Mouse (Mus musculus) CH12.LX (cell line): ENCODE results near the gene Spout1. TPM values are rescaled to one million over a fixed set of nuclear protein-coding genes. Genes with fewer than 3 reads are reported as not detected.

Experiments used
- DNase-seq: peaks from one replicate; pipeline ENCODE4 v3.0.0-alpha.2; 2013; ENCODE audit errors: extremely low read depth
- H3K27ac ChIP-seq: 2 replicates; pipeline ENCODE4 v1.5.1; 2012; ENCODE audit warnings: low read depth, mild to moderate bottlenecking, control low read depth, moderate library complexity; ENCODE audit not compliant: insufficient read depth
- H3K27me3 ChIP-seq: replicated peaks from 2 replicates; pipeline ENCODE3; 2012; ENCODE audit warnings: inconsistent platforms
- H3K36me3 ChIP-seq, 2 experiments: replicated peaks in 1 of 2; 2 replicates each; pipeline versions ENCODE3 to v1.6.1; 2012; ENCODE audit warnings: inconsistent platforms in 1 of 2, low read length in 1 of 2, mild to moderate bottlenecking in 1 of 2, mixed read lengths in 1 of 2, moderate library complexity in 1 of 2; ENCODE audit not compliant: control insufficient read depth in 1 of 2, insufficient read depth in 1 of 2
- H3K4me1 ChIP-seq, 2 experiments: 2 replicates each; pipeline ENCODE4 v1.6.1; 2012; ENCODE audit warnings: inconsistent platforms in 1 of 2, moderate library complexity in 1 of 2; ENCODE audit not compliant: insufficient read depth in 2 of 2, control insufficient read depth in 1 of 2
- H3K4me2 ChIP-seq: 2 replicates; pipeline ENCODE4 v1.6.1; 2012; ENCODE audit warnings: low read depth, mild to moderate bottlenecking, control low read depth; ENCODE audit not compliant: poor library complexity, insufficient read depth, severe bottlenecking
- H3K4me3 ChIP-seq, 3 experiments: fragments of 150-350 bp in 1 of 3; sonication (generic) in 1 of 3; replicated peaks in 1 of 3; 2 replicates each; pipeline versions ENCODE3 to v1.5.1; 2011 to 2012; ENCODE audit warnings: low read depth in 2 of 3, low read length in 2 of 3, mild to moderate bottlenecking in 2 of 3, moderate library complexity in 2 of 3, control low read depth in 1 of 3, improper control_type of control experiment in 1 of 3, inconsistent platforms in 1 of 3, mixed read lengths in 1 of 3; ENCODE audit not compliant: poor library complexity in 1 of 3
- H3K79me2 ChIP-seq: replicated peaks from 2 replicates; pipeline ENCODE4 v1.6.1; 2012; ENCODE audit warnings: mild to moderate bottlenecking, moderate library complexity; ENCODE audit not compliant: control insufficient read depth, poor library complexity, insufficient read depth, severe bottlenecking; ENCODE audit errors: extremely low read depth
- H3K9ac ChIP-seq: 2 replicates; pipeline ENCODE4 v1.6.1; 2012; ENCODE audit warnings: low read depth, mild to moderate bottlenecking, control low read depth, moderate library complexity; ENCODE audit not compliant: insufficient read depth
- H3K9me3 ChIP-seq: replicated peaks from 2 replicates; pipeline ENCODE3; 2012; ENCODE audit warnings: low read length, inconsistent platforms, mixed read lengths
- E2F4 ChIP-seq: IDR thresholded peaks from 2 replicates; pipeline ENCODE4 v1.6.1; 2011; ENCODE audit warnings: low read depth, low read length, improper control_type of control experiment; ENCODE audit not compliant: insufficient replicate concordance
- ETS1 ChIP-seq: conservative IDR thresholded peaks from 2 replicates; pipeline ENCODE4 v1.6.1; 2012; ENCODE audit warnings: low read depth, mild to moderate bottlenecking, inconsistent platforms, low read length, improper control_type of control experiment, moderate library complexity
- GABPA ChIP-seq: IDR thresholded peaks from 2 replicates; pipeline ENCODE4 v1.6.1; 2012; ENCODE audit warnings: low read depth, low read length, improper control_type of control experiment, inconsistent platforms; ENCODE audit not compliant: insufficient replicate concordance
- JUND ChIP-seq: conservative IDR thresholded peaks from 2 replicates; pipeline ENCODE4 v1.6.1; 2011; ENCODE audit warnings: low read depth, low read length, improper control_type of control experiment
- KAT2A ChIP-seq: IDR thresholded peaks from 2 replicates; pipeline ENCODE4 v1.6.1; 2012; ENCODE audit warnings: low read length, improper control_type of control experiment, inconsistent platforms; ENCODE audit not compliant: insufficient replicate concordance
- PAX5 ChIP-seq: IDR thresholded peaks from 2 replicates; pipeline ENCODE4 v1.6.1; 2012; ENCODE audit warnings: low read length, inconsistent platforms, mixed read lengths
- RAD21 ChIP-seq: IDR thresholded peaks from 2 replicates; pipeline ENCODE4 v1.6.1; 2011; ENCODE audit warnings: low read depth, mild to moderate bottlenecking, low read length, improper control_type of control experiment, moderate library complexity
- RCOR1 ChIP-seq: conservative IDR thresholded peaks from 2 replicates; pipeline ENCODE4 v1.6.1; 2012; ENCODE audit warnings: low read depth, mild to moderate bottlenecking, inconsistent platforms, low read length, improper control_type of control experiment
- UBTF ChIP-seq: IDR thresholded peaks from 2 replicates; pipeline ENCODE4 v1.6.1; 2012; ENCODE audit warnings: low read depth, mild to moderate bottlenecking, inconsistent platforms, low read length, improper control_type of control experiment, moderate library complexity
- USF2 ChIP-seq: conservative IDR thresholded peaks from 2 replicates; pipeline ENCODE4 v1.6.1; 2011; ENCODE audit warnings: low read depth, low read length, improper control_type of control experiment
- ZC3H11A ChIP-seq: IDR thresholded peaks from 2 replicates; pipeline ENCODE4 v1.6.1; 2012; ENCODE audit warnings: low read depth, mild to moderate bottlenecking, inconsistent platforms, low read length, improper control_type of control experiment
- ZKSCAN1 ChIP-seq: IDR thresholded peaks from 2 replicates; pipeline ENCODE4 v1.6.1; 2012; ENCODE audit warnings: low read depth, inconsistent platforms, low read length, improper control_type of control experiment, borderline replicate concordance
- ZMIZ1 ChIP-seq: IDR thresholded peaks from 2 replicates; pipeline ENCODE4 v1.6.1; 2012; ENCODE audit warnings: low read depth, mild to moderate bottlenecking, inconsistent platforms, low read length, improper control_type of control experiment
- ZNF384 ChIP-seq: IDR thresholded peaks from 2 replicates; pipeline ENCODE4 v1.6.1; 2012; ENCODE audit warnings: low read depth, low read length, improper control_type of control experiment, inconsistent platforms
- dilution Hi-C: fragments of 300-500 bp; cut with MboI; formaldehyde crosslinking; loops from 2 replicates; pipeline ENCODE4 v1.14.3; 2020; ENCODE audit warnings: low sequenced_read_pairs; ENCODE audit not compliant: extremely low pct_unique_long_range_greater_than_20kb, extremely low pct_ligation_motif_present
- in situ Hi-C: fragments of 300-500 bp; cut with MboI; formaldehyde crosslinking; loops from 3 replicates; pipeline ENCODE4 v1.14.3; 2019; ENCODE audit warnings: low sequenced_read_pairs, low pct_ligation_motif_present, low pct_unique_long_range_greater_than_20kb, mixed read lengths
- polyA plus RNA-seq: library from polyadenylated mRNA; unstranded; fragments of >175 nt; gene quantifications from 2 replicates; pipeline ENCODE4 v1.2.1, GENCODE M21; 2012; ENCODE audit warnings: low read depth; ENCODE audit not compliant: insufficient read length
- total RNA-seq, 2 experiments: library from RNA; depleted of rRNA; stranded (reverse); fragments of 300-350 nt in 1 of 2; fragments of >200 nt in 1 of 2; gene quantifications; 2 replicates each; pipeline ENCODE4 v1.2.3; 2012 to 2014

Gene Spout1
- total and polyA plus RNA-seq, 3 experiments, result 38.4 to 62.3 (median 49.2) TPM

- H3K79me2 ChIP-seq, result no peaks in the 10 kb centered on the region
- TF ChIP-seq USF2, result no peak
- TF ChIP-seq ZKSCAN1, result no peak
- TF ChIP-seq PAX5, result no peak
- TF ChIP-seq RAD21, result no peak
- TF ChIP-seq ETS1, result no peak
- no peak for TF ChIP-seq ZMIZ1
- no peak for TF ChIP-seq GABPA
- TF ChIP-seq UBTF, result no peak
- TF ChIP-seq KAT2A, result no peak
- no peak for TF ChIP-seq ZNF384
- TF ChIP-seq E2F4, result no peak
- TF ChIP-seq JUND, result no peak
- TF ChIP-seq ZC3H11A, result no peak
- H3K4me3 ChIP-seq, result no peak overlapping the region
- H3K4me2 ChIP-seq, result no peak overlapping the region
- H3K9me3 ChIP-seq, result no peaks in the 10 kb centered on the region
- dilution Hi-C loops, result no loop called here
- peaks cover 0 to 4% of the 10 kb centered on the region in 2 experiments; a peak in 1 of 4 replicates for H3K4me1 ChIP-seq
- H3K36me3 ChIP-seq, result no peaks in the 10 kb centered on the region
- H3K27ac ChIP-seq, result no peak overlapping the region
- no peak for DNase-seq
- peaks cover 3% of the 10 kb centered on the region for H3K27me3 ChIP-seq
- in situ Hi-C loops, result no loop called here
- no peak overlapping the region for H3K9ac ChIP-seq
Observed at GRCm38 (mm10) chr2:30212951-30213350, 34.7 kb upstream of the Spout1 start.

DNA sequence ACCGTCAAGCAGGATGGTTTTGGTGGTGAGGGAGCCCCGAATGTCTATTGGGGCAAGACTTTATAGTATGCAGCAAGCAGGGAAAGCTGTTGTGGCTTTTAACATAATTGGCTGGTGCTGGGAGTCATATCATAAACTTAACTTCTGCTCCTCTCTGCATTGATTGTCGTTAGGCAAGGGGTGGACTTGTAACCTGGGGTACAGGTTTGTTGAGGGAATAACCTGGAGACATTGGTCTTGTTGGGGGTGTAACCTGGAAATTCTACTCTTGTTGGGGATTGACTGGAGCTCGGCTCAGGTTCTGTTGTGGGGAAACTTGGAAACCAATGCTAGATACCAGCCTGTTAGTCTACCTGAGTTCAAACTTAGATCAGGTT is 33.9 kb upstream of the Spout1 start:
- Histone ChIP-seq H3K4me2 (no peak overlapping the region), H3K36me3 (no peaks in the 10 kb centered on the region), H3K9me3 (no peaks in the 10 kb centered on the region), H3K27ac (no peak overlapping the region), H3K9ac (no peak overlapping the region), H3K27me3 (peaks cover 11% of the 10 kb centered on the region), H3K4me1 (peaks cover 0 to 4% of the 10 kb centered on the region in 2 experiments; a peak in 1 of 4 replicates), H3K79me2 (no peaks in the 10 kb centered on the region), H3K4me3 (no peak overlapping the region)
- in situ Hi-C loops (no loop called here), dilution Hi-C loops (no loop called here)
- no peak for TF ChIP-seq RCOR1
- no peak for DNase-seq
